Comparison of ENCODE assay signal across 14 mouse cellular contexts in genomic region chr14:18376206-18376605, GRCm38 (mm10). TPM values are rescaled to one million over a fixed set of nuclear protein-coding genes. Genes with fewer than 3 reads are reported as not detected.
DNase-seq lines count a peak whose midpoint lies in the region; ATAC-seq and TF ChIP-seq lines count a peak whose summit lies in the region.
"Had no signal": no experiment of that assay in that cellular context is flagged by ENCODE, and none has a peak within 500 bp of the region (broad histone marks: within the 10 kb centered on the region; RNA-seq: fewer than 3 reads in every experiment).

No protein-coding gene starts in this region.

- H3K36me3 ChIP-seq in hindbrain, embryonic 14.5 days (replicated peaks; ENCODE audit: control insufficient read depth, insufficient read depth), result no peaks in the 10 kb centered on the region
- H3K36me3 ChIP-seq: embryonic facial prominence, embryonic 13.5 days; heart, embryonic 10.5 days; liver, embryonic 15.5 days had no signal

- no peaks in the 10 kb centered on the region for H3K27me3 ChIP-seq in hindbrain, embryonic 14.5 days (ENCODE audit: control insufficient read depth, insufficient read depth, low read length)
- H3K27me3 ChIP-seq: embryonic facial prominence, embryonic 13.5 days; liver, embryonic 15.5 days had no signal

- WGBS in lung, adult 2 months, result 43% methylated on average over 3 of the region's 3 CpGs
- 77% methylated on average over 3 of the region's 3 CpGs for WGBS in hindbrain, embryonic 14.5 days

- H3K9ac ChIP-seq in hindbrain, embryonic 14.5 days, result no peak overlapping the region
- H3K9ac ChIP-seq: embryonic facial prominence, embryonic 13.5 days; liver, embryonic 15.5 days had no signal

- no peak overlapping the region for H3K4me2 ChIP-seq in hindbrain, embryonic 14.5 days (replicated peaks)
- H3K4me2 ChIP-seq: embryonic facial prominence, embryonic 13.5 days; liver, embryonic 15.5 days; midbrain, embryonic 11.5 days had no signal

- no peak for ATAC-seq in hindbrain, embryonic 14.5 days (ENCODE audit: low FRiP score)
- ATAC-seq: CD4-positive, CD25-positive, alpha-beta regulatory T cell, adult 4 months; forebrain, embryonic 14.5 days; intestine, postnatal 0 days had no signal

- no peaks in the 10 kb centered on the region for H3K9me3 ChIP-seq in hindbrain, embryonic 14.5 days (ENCODE audit: control insufficient read depth, low read length)
- H3K9me3 ChIP-seq: embryonic facial prominence, embryonic 13.5 days; heart, embryonic 10.5 days; liver, embryonic 15.5 days had no signal

- TF ChIP-seq CTCF in lung, adult 2 months (IDR thresholded peaks at IDR 0.05; ENCODE audit: insufficient read depth, low read length), result no peak

- no peak overlapping the region for H3K4me3 ChIP-seq in lung, adult 2 months (replicated peaks; ENCODE audit: extremely low read depth, low read depth, low read length)
- no peak overlapping the region for H3K4me3 ChIP-seq in hindbrain, embryonic 14.5 days (replicated peaks; ENCODE audit: low read length)
- H3K4me3 ChIP-seq: embryonic facial prominence, embryonic 13.5 days; heart, embryonic 10.5 days; liver, embryonic 15.5 days had no signal

- DNase-seq in cerebellum, postnatal 25 days, result peak; percentile 14 to 16
- no peak for DNase-seq in cerebellum, adult 11 months
- DNase-seq in ovary, postnatal 36 days (ENCODE audit: low spot score), result peak; percentile 15
- DNase-seq in ovary, postnatal 10 days (ENCODE audit: low spot score), result no peak
- DNase-seq in lung, adult 2 months, result peak; percentile 46
- DNase-seq in hindbrain, embryonic 14.5 days (ENCODE audit: low spot score), result no peak
- no peak for DNase-seq in right cerebral cortex, postnatal 10 days (ENCODE audit: low spot score in 2 of 2)

- H3K4me1 ChIP-seq in lung, adult 2 months (ENCODE audit: control insufficient read depth, insufficient read depth, low read length), result no peaks in the 10 kb centered on the region
- H3K4me1 ChIP-seq in hindbrain, embryonic 14.5 days (replicated peaks; ENCODE audit: control insufficient read depth, insufficient read depth, low read length), result no peaks in the 10 kb centered on the region
- H3K4me1 ChIP-seq: liver, embryonic 15.5 days had no signal

- TF ChIP-seq POLR2A in lung, adult 2 months (IDR thresholded peaks at IDR 0.05; ENCODE audit: borderline replicate concordance, extremely low read depth, low read depth, low read length), result no peak

- no peak overlapping the region for H3K27ac ChIP-seq in hindbrain, embryonic 14.5 days
- H3K27ac ChIP-seq: embryonic facial prominence, embryonic 13.5 days; heart, embryonic 10.5 days; liver, embryonic 15.5 days had no signal

RNA-seq across cellular contexts. Expression of gene Ube2e1, which starts 44.5 kb away (rescaled TPM):
- 16.5 and 31.9 TPM in 2 replicates for polyA plus RNA-seq in lung, adult 2 months (2012; rRNA removed)
- 75.6 and 79.6 TPM in 2 replicates for polyA plus RNA-seq in hindbrain, embryonic 14.5 days (2014; fragmentation: Nextera tagmentation; extraction: Ambion mirVana)

Comparison
In these comparisons a context has a peak if more than half of its experiments do, and no peak if none do; other contexts are left out.
1. DNase-seq: peak in cerebellum, postnatal 25 days (2 of 2), ovary, postnatal 36 days (single experiment) and lung, adult 2 months (single experiment); none in cerebellum, adult 11 months (single experiment), ovary, postnatal 10 days (single experiment), hindbrain, embryonic 14.5 days (single experiment) and right cerebral cortex, postnatal 10 days (0 of 2).